Mouse (Mus musculus) liver, postnatal 0 days (tissue): Measurements from ENCODE around the gene Nr2e3.

ENCODE experiments used
- CTCF ChIP-seq: sonication (generic); IDR thresholded peaks from 2 replicates; pipeline ENCODE4 v1.5.1; 2016; ENCODE audit warnings: antibody characterized with exemption, low read depth
- EP300 ChIP-seq: IDR thresholded peaks from 2 replicates; pipeline ENCODE4 v1.6.1; 2016; ENCODE audit warnings: antibody characterized with exemption, low read depth, mild to moderate bottlenecking

DNA sequence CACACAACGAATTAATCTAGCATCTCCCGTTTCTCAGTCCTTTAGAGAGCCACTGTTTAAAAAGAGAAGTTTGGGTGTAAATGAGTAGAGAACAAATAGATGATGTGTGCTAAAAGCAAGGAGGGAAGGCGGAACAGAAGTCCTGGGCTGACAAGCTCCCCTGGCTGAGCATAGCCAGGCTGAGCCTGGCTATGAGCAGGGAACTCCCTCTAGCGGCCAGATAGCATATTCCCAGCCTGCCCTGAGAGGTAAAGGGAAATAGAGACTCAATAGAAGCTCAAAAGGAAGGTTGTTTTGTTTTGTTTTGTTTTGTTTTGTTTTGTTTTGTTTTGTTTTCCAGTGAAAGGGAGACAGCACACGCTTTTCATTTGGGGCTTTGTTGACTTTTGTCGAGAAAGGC, 8.9 kb upstream of the Nr2e3 start:
- peak; percentile 84 for TF ChIP-seq CTCF
- no peak for TF ChIP-seq EP300
